Mouse (Mus musculus) spleen, adult 2 months (tissue): ENCODE measurements around the gene Elfn1. TPM values are rescaled to one million over a fixed set of nuclear protein-coding genes. Genes with fewer than 3 reads are reported as not detected.

ENCODE experiments used
- DNase-seq, 2 experiments: peaks; one replicate each; pipeline versions ENCODE4 v3.0.0 to v3.0.0-alpha.2; 2012 to 2021; ENCODE audit warnings: low spot score in 2 of 2, low read depth in 1 of 2
- H3K27ac ChIP-seq: fragments of 200-500 bp; 2 replicates; pipeline ENCODE4 v1.5.1; 2012; ENCODE audit warnings: low read length, inconsistent platforms; ENCODE audit not compliant: insufficient read depth
- H3K27me3 ChIP-seq: fragments of 200-500 bp; 2 replicates; pipeline ENCODE4 v1.6.1; 2012; ENCODE audit warnings: mild to moderate bottlenecking, moderate library complexity, low read length, inconsistent platforms; ENCODE audit not compliant: control insufficient read depth, insufficient read depth
- H3K36me3 ChIP-seq: fragments of 200-500 bp; 2 replicates; pipeline ENCODE4 v1.6.1; 2012; ENCODE audit warnings: mild to moderate bottlenecking, low read length, inconsistent platforms; ENCODE audit not compliant: control insufficient read depth, insufficient read depth
- H3K4me1 ChIP-seq: fragments of 200-500 bp; 2 replicates; pipeline ENCODE4 v1.6.1; 2011; ENCODE audit warnings: inconsistent platforms; ENCODE audit not compliant: control insufficient read depth, insufficient read depth, insufficient read length
- H3K4me3 ChIP-seq: fragments of 200-500 bp; 2 replicates; pipeline ENCODE4 v1.5.1; 2011; ENCODE audit warnings: mild to moderate bottlenecking, inconsistent platforms; ENCODE audit not compliant: insufficient read depth, insufficient read length; ENCODE audit errors: extremely low read depth
- CTCF ChIP-seq: fragments of 200-500 bp; IDR thresholded peaks from 2 replicates; pipeline ENCODE4 v1.5.1; 2011; ENCODE audit warnings: mild to moderate bottlenecking, inconsistent platforms; ENCODE audit not compliant: insufficient read depth, insufficient read length, insufficient replicate concordance; ENCODE audit errors: extremely low read depth
- POLR2A ChIP-seq: fragments of 200-500 bp; IDR thresholded peaks from 2 replicates; pipeline ENCODE4 v1.6.1; 2011; ENCODE audit warnings: low read depth, low read length, inconsistent platforms
- WGBS: fragments of 180-500 bp; shearing (Covaris S2); methylation state at CpG from one replicate; pipeline ENCODE4 v1.1.7; 2018; 5-methylcytosine and 5-hydroxymethylcytosine counted together
- polyA plus RNA-seq: library from polyadenylated mRNA; depleted of rRNA; stranded (reverse); fragments of >200 nt; gene quantifications from 2 replicates; pipeline ENCODE4 v1.2.3, GENCODE M21; 2012

The Elfn1 gene
- polyA plus RNA-seq, 1 experiment = 0.40 TPM

GRCm38 (mm10) chr5:139910755-139911300 lies 3.1 kb downstream of the Elfn1 start:
- H3K36me3 ChIP-seq = no peaks in the 10 kb centered on the region
- H3K4me1 ChIP-seq = peaks cover 22% of the 10 kb centered on the region
- no peak overlapping the region for H3K27ac ChIP-seq
- DNase-seq = no peak
- WGBS = 44% methylated on average over 3 of the region's 3 CpGs
- H3K4me3 ChIP-seq = no peak overlapping the region
- peaks cover 53% of the 10 kb centered on the region for H3K27me3 ChIP-seq
- no peak for TF ChIP-seq POLR2A
- no peak for TF ChIP-seq CTCF

- 20% methylated on average over 19 of the region's 19 CpGs for whole genome bisulfite sequencing
- peaks cover 53% of the 10 kb centered on the region for H3K27me3 ChIP-seq
These were observed 3.8 kb downstream of the Elfn1 start for GRCm38 (mm10) chr5:139911506-139911905.

GRCm38 (mm10) chr5:139912121-139912771 lies 4.5 kb downstream of the Elfn1 start:
- no peak overlapping the region for H3K4me3 ChIP-seq
- H3K27ac ChIP-seq = no peak overlapping the region
- TF ChIP-seq POLR2A (no peak), CTCF (no peak)
- peaks cover 50% of the 10 kb centered on the region for H3K27me3 ChIP-seq
- H3K36me3 ChIP-seq = no peaks in the 10 kb centered on the region
- DNase-seq = no peak
- WGBS = under 1% methylated on average over 39 of the region's 64 CpGs
- peaks cover 22% of the 10 kb centered on the region for H3K4me1 ChIP-seq

More at GRCm38 (mm10) chr5:139911506-139911905, 3.8 kb downstream of the Elfn1 start:
- DNase-seq = no peak
- TF ChIP-seq POLR2A = no peak
- TF ChIP-seq CTCF = no peak
- no peaks in the 10 kb centered on the region for H3K36me3 ChIP-seq
- peaks cover 22% of the 10 kb centered on the region for H3K4me1 ChIP-seq
- H3K4me3 ChIP-seq = no peak overlapping the region
- H3K27ac ChIP-seq = no peak overlapping the region

GRCm38 (mm10) chr5:139921666-139922065 lies 13.9 kb downstream of the Elfn1 start:
- TF ChIP-seq POLR2A (no peak), CTCF (no peak)

GRCm38 (mm10) chr5:139923867-139924266 lies 16.1 kb downstream of the Elfn1 start:
- TF ChIP-seq POLR2A = no peak
- TF ChIP-seq CTCF = no peak
- no peaks in the 10 kb centered on the region for H3K27me3 ChIP-seq
- no peaks in the 10 kb centered on the region for H3K4me1 ChIP-seq
- no peak for DNase-seq
- H3K4me3 ChIP-seq = no peak overlapping the region
- H3K36me3 ChIP-seq = no peaks in the 10 kb centered on the region
- H3K27ac ChIP-seq = no peak overlapping the region
- WGBS = 89% methylated on average over 8 of the region's 8 CpGs

More at GRCm38 (mm10) chr5:139921666-139922065, 13.9 kb downstream of the Elfn1 start:
- no peaks in the 10 kb centered on the region for H3K36me3 ChIP-seq
- H3K4me1 ChIP-seq = no peaks in the 10 kb centered on the region
- H3K27ac ChIP-seq = no peak overlapping the region
- DNase-seq = no peak
- WGBS = 76% methylated on average over 11 of the region's 11 CpGs
- H3K27me3 ChIP-seq = 0 out of 2 replicates have a peak, but pooled peaks cover 2% of the 10 kb centered on the region
- H3K4me3 ChIP-seq = no peak overlapping the region

GRCm38 (mm10) chr5:139930102-139930501 lies 22.4 kb downstream of the Elfn1 start:
- no peak for DNase-seq
- Histone ChIP-seq H3K27me3 (no peaks in the 10 kb centered on the region), H3K36me3 (no peaks in the 10 kb centered on the region), H3K4me1 (peaks cover 15% of the 10 kb centered on the region; the same call in 1 of the 2 replicates), H3K4me3 (no peak overlapping the region), H3K27ac (no peak overlapping the region)
- 95% methylated on average over 12 of the region's 12 CpGs for WGBS
- TF ChIP-seq POLR2A (no peak), CTCF (no peak)

- 1% methylated on average over 12 of the region's 12 CpGs for WGBS
- peak overlapping the region; percentile 8; the same call in 1 of the 2 replicates for H3K27ac ChIP-seq
- H3K27me3 ChIP-seq = no peaks in the 10 kb centered on the region
- peak overlapping the region; percentile 20; the same call in 1 of the 2 replicates for H3K4me3 ChIP-seq
- peaks cover 15% of the 10 kb centered on the region; the same call in 1 of the 2 replicates for H3K4me1 ChIP-seq
- peak in 1 of 2 experiments; percentile 33 for DNase-seq
- TF ChIP-seq CTCF (no peak), POLR2A (no peak)
- H3K36me3 ChIP-seq = no peaks in the 10 kb centered on the region
These were observed 23.2 kb downstream of the Elfn1 start for GRCm38 (mm10) chr5:139930927-139931351.
